Mouse (Mus musculus): Measurements from ENCODE around the gene 2410131K14Rik.

Gene 2410131K14Rik

GRCm38 (mm10) chr5:118247378-118247777 lies 2.4 kb downstream of the 2410131K14Rik start:
- no peak for DNase-seq (ENCODE audit: low read depth, low spot score)
- H3K36me3 ChIP-seq (ENCODE audit: control insufficient read depth, insufficient read depth, low read length, poor library complexity, severe bottlenecking) = peaks cover 3% of the 10 kb centered on the region; the same call in 1 of the 2 replicates
- H3K27me3 ChIP-seq (ENCODE audit: control insufficient read depth, insufficient read depth, low read length, poor library complexity, severe bottlenecking) = no peaks in the 10 kb centered on the region

- Histone ChIP-seq H3K36me3 (ENCODE audit: control insufficient read depth, insufficient read depth, low read length, poor library complexity, severe bottlenecking) (peaks cover 3% of the 10 kb centered on the region; the same call in 1 of the 2 replicates), H3K27me3 (ENCODE audit: control insufficient read depth, insufficient read depth, low read length, poor library complexity, severe bottlenecking) (no peaks in the 10 kb centered on the region)
Measured at GRCm38 (mm10) chr5:118250987-118251386, 6.0 kb downstream of the 2410131K14Rik start.

DNA sequence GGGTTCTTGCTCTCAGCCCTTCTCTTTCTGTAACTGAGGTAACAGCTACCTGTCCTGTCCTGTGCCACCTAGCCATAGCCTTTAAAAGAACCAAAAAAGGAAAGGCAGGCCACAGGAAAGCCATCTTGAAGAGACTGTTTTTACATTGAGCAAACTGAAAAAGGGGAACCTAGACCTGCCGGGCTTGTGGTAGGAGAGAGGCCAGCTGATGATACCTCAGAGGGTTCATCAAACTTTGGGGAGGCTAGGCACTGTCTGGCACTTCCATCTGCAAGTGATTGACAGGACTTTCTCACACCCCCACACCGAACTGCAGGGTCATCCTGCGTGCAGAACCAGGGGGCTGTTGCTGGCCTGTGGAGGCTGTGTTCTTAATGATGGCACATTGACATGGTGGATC lies 8.5 kb downstream of the 2410131K14Rik start:
- Histone ChIP-seq H3K27me3 (ENCODE audit: control insufficient read depth, insufficient read depth, low read length, poor library complexity, severe bottlenecking) (no peaks in the 10 kb centered on the region), H3K36me3 (ENCODE audit: control insufficient read depth, insufficient read depth, low read length, poor library complexity, severe bottlenecking) (peaks cover 3% of the 10 kb centered on the region)
- DNase-seq (ENCODE audit: low read depth, low spot score) = peak; percentile 23

More at GRCm38 (mm10) chr5:118250987-118251386, 6.0 kb downstream of the 2410131K14Rik start:
- peak; percentile 15 for DNase-seq (ENCODE audit: low read depth, low spot score)

GRCm38 (mm10) chr5:118256981-118257380 lies 12.0 kb downstream of the 2410131K14Rik start:
- H3K27me3 ChIP-seq (ENCODE audit: control insufficient read depth, insufficient read depth, low read length, poor library complexity, severe bottlenecking) = no peaks in the 10 kb centered on the region
- H3K36me3 ChIP-seq (ENCODE audit: control insufficient read depth, insufficient read depth, low read length, poor library complexity, severe bottlenecking) = peaks cover 12% of the 10 kb centered on the region
- DNase-seq (ENCODE audit: low read depth, low spot score) = no peak

- no peak for DNase-seq (ENCODE audit: low read depth, low spot score)
- H3K36me3 ChIP-seq (ENCODE audit: control insufficient read depth, insufficient read depth, low read length, poor library complexity, severe bottlenecking) = peaks cover 12% of the 10 kb centered on the region
- no peaks in the 10 kb centered on the region for H3K27me3 ChIP-seq (ENCODE audit: control insufficient read depth, insufficient read depth, low read length, poor library complexity, severe bottlenecking)
Measured at GRCm38 (mm10) chr5:118259152-118259551, 14.1 kb downstream of the 2410131K14Rik start.

- Histone ChIP-seq H3K36me3 (ENCODE audit: control insufficient read depth, insufficient read depth, low read length, poor library complexity, severe bottlenecking) (peaks cover 12% of the 10 kb centered on the region), H3K27me3 (ENCODE audit: control insufficient read depth, insufficient read depth, low read length, poor library complexity, severe bottlenecking) (no peaks in the 10 kb centered on the region)
- no peak for DNase-seq (ENCODE audit: low read depth, low spot score)
Measured at GRCm38 (mm10) chr5:118259636-118260035, 14.6 kb downstream of the 2410131K14Rik start.

- H3K27me3 ChIP-seq (ENCODE audit: control insufficient read depth, insufficient read depth, low read length, poor library complexity, severe bottlenecking) = no peaks in the 10 kb centered on the region
- no peak for DNase-seq (ENCODE audit: low read depth, low spot score)
- H3K36me3 ChIP-seq (ENCODE audit: control insufficient read depth, insufficient read depth, low read length, poor library complexity, severe bottlenecking) = peaks cover 12% of the 10 kb centered on the region
Measured at GRCm38 (mm10) chr5:118260055-118260454, 15.0 kb downstream of the 2410131K14Rik start.

- no peaks in the 10 kb centered on the region for H3K27me3 ChIP-seq (ENCODE audit: control insufficient read depth, insufficient read depth, low read length, poor library complexity, severe bottlenecking)
- DNase-seq (ENCODE audit: low read depth, low spot score) = no peak
- H3K36me3 ChIP-seq (ENCODE audit: control insufficient read depth, insufficient read depth, low read length, poor library complexity, severe bottlenecking) = peaks cover 12% of the 10 kb centered on the region
Measured at GRCm38 (mm10) chr5:118260642-118261041, 15.6 kb downstream of the 2410131K14Rik start.

- no peak for DNase-seq (ENCODE audit: low read depth, low spot score)
- H3K27me3 ChIP-seq (ENCODE audit: control insufficient read depth, insufficient read depth, low read length, poor library complexity, severe bottlenecking) = no peaks in the 10 kb centered on the region
- H3K36me3 ChIP-seq (ENCODE audit: control insufficient read depth, insufficient read depth, low read length, poor library complexity, severe bottlenecking) = peaks cover 12% of the 10 kb centered on the region
Measured at GRCm38 (mm10) chr5:118261181-118261580, 16.2 kb downstream of the 2410131K14Rik start.

GRCm38 (mm10) chr5:118262418-118262817 lies 17.4 kb downstream of the 2410131K14Rik start:
- Histone ChIP-seq H3K36me3 (ENCODE audit: control insufficient read depth, insufficient read depth, low read length, poor library complexity, severe bottlenecking) (peaks cover 12% of the 10 kb centered on the region), H3K27me3 (ENCODE audit: control insufficient read depth, insufficient read depth, low read length, poor library complexity, severe bottlenecking) (no peaks in the 10 kb centered on the region)
- no peak for DNase-seq (ENCODE audit: low read depth, low spot score)

GRCm38 (mm10) chr5:118264279-118264678 lies 19.3 kb downstream of the 2410131K14Rik start:
- no peak for DNase-seq (ENCODE audit: low read depth, low spot score)
- Histone ChIP-seq H3K36me3 (ENCODE audit: control insufficient read depth, insufficient read depth, low read length, poor library complexity, severe bottlenecking) (peaks cover 9% of the 10 kb centered on the region), H3K27me3 (ENCODE audit: control insufficient read depth, insufficient read depth, low read length, poor library complexity, severe bottlenecking) (no peaks in the 10 kb centered on the region)

- no peak for DNase-seq (ENCODE audit: low read depth, low spot score)
- Histone ChIP-seq H3K36me3 (ENCODE audit: control insufficient read depth, insufficient read depth, low read length, poor library complexity, severe bottlenecking) (peaks cover 9% of the 10 kb centered on the region), H3K27me3 (ENCODE audit: control insufficient read depth, insufficient read depth, low read length, poor library complexity, severe bottlenecking) (no peaks in the 10 kb centered on the region)
Measured at GRCm38 (mm10) chr5:118265366-118265765, 20.3 kb downstream of the 2410131K14Rik start.

DNA sequence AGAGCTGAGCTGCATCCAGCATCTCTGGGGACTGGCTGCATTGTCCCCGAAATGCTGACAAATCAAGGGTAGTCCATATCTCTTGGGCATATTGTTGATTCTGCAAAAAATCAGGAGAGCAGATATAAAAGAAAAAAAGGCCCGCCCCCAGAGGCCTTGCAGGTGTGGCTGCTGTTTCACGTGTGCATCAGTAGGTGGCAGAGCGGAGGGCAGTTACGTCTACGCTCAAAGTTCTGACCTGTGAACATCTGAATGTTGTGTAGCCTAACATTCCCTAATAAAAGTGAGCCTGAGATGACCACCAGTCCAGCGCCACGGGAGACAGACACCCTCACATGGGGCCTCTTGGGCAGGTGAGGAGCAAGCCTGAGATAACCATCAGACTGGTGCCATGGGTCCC lies 21.3 kb downstream of the 2410131K14Rik start:
- peaks cover 5% of the 10 kb centered on the region for H3K36me3 ChIP-seq (ENCODE audit: control insufficient read depth, insufficient read depth, low read length, poor library complexity, severe bottlenecking)
- DNase-seq (ENCODE audit: low read depth, low spot score) = peak; percentile 43
- no peaks in the 10 kb centered on the region for H3K27me3 ChIP-seq (ENCODE audit: control insufficient read depth, insufficient read depth, low read length, poor library complexity, severe bottlenecking)

DNA sequence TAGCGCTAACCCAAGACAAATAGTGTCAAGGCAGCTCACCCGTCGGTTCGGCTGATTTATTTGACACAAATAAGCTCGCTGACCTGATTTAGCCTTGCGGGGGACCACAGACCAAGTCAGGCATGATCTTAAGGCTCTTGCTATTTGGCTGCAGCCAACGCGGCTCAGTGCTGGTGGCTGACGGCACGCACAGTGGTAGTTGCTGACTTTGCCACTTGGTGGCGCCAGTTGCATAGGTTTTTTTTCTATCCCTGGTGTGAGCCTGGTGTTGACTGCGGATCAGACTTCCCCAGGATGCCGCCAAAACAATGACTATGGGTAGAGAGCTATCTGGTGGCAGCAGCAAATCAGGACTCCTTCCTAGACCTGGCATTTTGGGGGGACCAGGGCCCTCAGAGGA lies 24.0 kb downstream of the 2410131K14Rik start:
- DNase-seq (ENCODE audit: low read depth, low spot score) = peak; percentile 83
- Histone ChIP-seq H3K27me3 (ENCODE audit: control insufficient read depth, insufficient read depth, low read length, poor library complexity, severe bottlenecking) (no peaks in the 10 kb centered on the region), H3K36me3 (ENCODE audit: control insufficient read depth, insufficient read depth, low read length, poor library complexity, severe bottlenecking) (no peaks in the 10 kb centered on the region)

DNA sequence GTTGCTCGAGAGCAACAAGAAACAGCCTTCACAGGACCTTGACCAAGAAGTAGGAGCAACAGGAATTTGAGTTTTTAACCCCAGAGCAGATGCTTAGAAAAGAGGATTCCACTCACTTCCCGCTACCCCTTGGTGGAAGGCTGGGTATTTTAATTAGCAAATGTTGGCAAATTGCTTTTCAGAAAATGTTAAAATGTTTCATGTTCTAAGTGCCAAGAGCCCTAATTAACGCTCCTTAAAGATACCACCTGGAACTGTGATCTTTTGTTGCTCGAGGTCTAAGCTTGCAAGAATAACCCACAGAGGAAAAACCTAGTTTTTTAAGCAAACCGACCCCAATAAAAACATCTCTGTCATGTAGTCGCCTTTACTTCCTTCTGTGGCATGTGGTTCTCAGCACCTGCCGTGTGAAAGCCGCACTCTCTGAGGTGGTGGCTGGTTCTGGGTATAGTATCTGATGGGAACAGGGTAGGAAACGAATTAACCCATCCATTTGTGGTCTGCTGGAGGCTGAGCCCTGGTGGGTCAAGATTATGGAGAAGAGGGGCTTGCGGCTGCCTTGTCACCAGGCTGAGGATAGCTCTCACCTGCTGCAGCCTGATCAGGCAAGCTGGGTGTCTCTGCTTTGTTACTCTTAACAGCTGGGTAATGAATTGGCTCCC lies 26.6 kb downstream of the 2410131K14Rik start:
- Histone ChIP-seq H3K27me3 (ENCODE audit: control insufficient read depth, insufficient read depth, low read length, poor library complexity, severe bottlenecking) (no peaks in the 10 kb centered on the region), H3K36me3 (ENCODE audit: control insufficient read depth, insufficient read depth, low read length, poor library complexity, severe bottlenecking) (no peaks in the 10 kb centered on the region)
- no peak for DNase-seq (ENCODE audit: low read depth, low spot score)

GRCm38 (mm10) chr5:118273446-118273845 lies 28.4 kb downstream of the 2410131K14Rik start:
- no peak for DNase-seq (ENCODE audit: low read depth, low spot score)
- Histone ChIP-seq H3K36me3 (ENCODE audit: control insufficient read depth, insufficient read depth, low read length, poor library complexity, severe bottlenecking) (no peaks in the 10 kb centered on the region), H3K27me3 (ENCODE audit: control insufficient read depth, insufficient read depth, low read length, poor library complexity, severe bottlenecking) (no peaks in the 10 kb centered on the region)
